Mouse (Mus musculus) urinary bladder, adult 18-20 months (tissue): ENCODE data around the gene Acox1.

Source experiments
- DNase-seq, 2 experiments: peaks; one replicate each; pipeline ENCODE4 v3.0.0; 2022; ENCODE audit warnings: low spot score in 2 of 2, mixed read lengths in 2 of 2

Acox1 gene

GRCm38 (mm10) chr11:116210696-116211095 lies 11.9 kb upstream of the Acox1 start:
- DNase-seq, result no peak

GRCm38 (mm10) chr11:116209257-116209656 lies 10.4 kb upstream of the Acox1 start:
- no peak for DNase-seq

DNA sequence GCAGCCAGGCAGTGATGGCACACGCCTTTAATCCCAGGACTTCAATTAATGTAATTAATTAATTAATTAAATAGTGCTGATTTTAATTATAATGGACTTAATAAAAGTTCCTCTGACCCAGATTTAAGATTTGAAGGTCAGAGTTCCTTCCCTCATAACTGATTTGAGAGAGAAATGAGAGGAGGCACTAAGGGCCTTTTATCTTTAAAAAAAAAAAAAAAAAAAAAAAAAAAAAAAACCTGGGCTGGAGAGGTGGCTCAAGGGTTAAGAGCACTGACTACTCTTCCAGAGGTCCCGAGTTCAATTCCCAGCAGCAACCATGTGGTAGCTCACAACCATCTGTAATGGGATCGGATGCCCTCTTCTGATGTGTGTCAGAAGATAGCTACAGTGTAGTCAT lies 9.8 kb upstream of the Acox1 start:
- DNase-seq, result no peak

DNA sequence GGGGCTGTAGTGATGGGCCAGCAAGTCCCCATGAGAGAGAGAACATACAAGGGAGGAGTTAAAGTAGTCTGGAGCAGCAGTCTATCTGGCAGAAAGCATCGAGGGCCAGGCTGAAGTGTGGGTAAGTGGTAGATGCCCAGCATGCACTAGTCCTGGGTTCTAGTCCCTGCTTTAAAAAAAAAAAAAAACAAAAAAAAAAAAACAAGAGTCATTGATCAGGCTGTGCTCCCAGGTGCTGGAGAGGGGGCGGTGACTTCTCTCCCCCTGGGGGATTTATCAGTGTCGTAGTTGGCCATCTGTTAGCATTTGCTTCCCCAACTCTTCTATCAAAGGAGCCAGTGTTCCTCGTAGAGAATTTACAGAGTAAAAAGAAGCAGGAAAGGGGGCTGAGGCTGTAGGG lies 7.8 kb upstream of the Acox1 start:
- DNase-seq, result no peak

DNA sequence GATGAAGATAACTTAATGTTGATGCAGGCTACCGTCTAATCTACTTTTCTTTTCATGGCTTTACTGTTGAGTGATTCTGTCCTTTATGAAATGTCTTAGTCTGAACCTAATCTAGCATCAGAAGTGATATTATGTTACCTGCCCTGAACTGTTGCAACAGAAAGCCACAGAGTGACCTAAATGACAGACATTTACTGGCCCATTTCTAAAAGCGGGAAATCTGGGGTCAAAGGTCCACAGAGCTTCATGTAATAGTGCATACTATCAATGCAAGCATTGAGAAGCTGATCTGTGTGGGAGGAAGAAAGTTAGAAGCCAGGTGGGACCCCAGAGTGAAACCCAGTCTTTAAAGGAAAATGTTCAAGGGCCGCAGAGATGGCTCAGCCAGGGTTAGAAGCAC lies 4.3 kb upstream of the Acox1 start:
- no peak for DNase-seq

DNA sequence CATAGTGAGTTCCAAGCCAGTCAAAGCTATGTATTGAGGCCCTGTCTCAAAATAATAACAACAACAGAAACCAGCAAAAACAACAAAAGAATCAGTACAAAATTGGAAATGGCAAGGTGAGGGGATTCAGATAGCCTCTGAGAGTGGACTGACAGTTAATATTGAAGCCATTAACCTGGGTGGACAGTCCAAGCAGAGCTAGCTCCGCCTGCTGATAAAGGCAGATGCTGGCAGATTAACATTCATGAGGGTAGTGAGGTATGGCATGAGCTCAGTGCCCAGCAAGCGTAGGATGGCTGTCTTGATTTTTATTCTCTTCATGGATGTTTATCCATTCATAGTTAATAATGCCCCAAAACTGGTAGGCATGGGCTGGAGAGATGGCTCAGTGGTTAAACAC lies 2.3 kb upstream of the Acox1 start:
- no peak for DNase-seq

- DNase-seq, result no peak
These were observed 713 bp downstream of the Acox1 start for GRCm38 (mm10) chr11:116198132-116198531.

- no peak for DNase-seq
These were observed 1.3 kb downstream of the Acox1 start for GRCm38 (mm10) chr11:116197584-116197906.

GRCm38 (mm10) chr11:116196866-116197583 lies 1.8 kb downstream of the Acox1 start:
- no peak for DNase-seq

- DNase-seq, result no peak
These were observed 2.5 kb downstream of the Acox1 start for GRCm38 (mm10) chr11:116196336-116196735.

- DNase-seq, result no peak
These were observed 3.6 kb downstream of the Acox1 start for GRCm38 (mm10) chr11:116195252-116195651.

- DNase-seq, result no peak
These were observed 4.2 kb downstream of the Acox1 start for GRCm38 (mm10) chr11:116194619-116195018.

DNA sequence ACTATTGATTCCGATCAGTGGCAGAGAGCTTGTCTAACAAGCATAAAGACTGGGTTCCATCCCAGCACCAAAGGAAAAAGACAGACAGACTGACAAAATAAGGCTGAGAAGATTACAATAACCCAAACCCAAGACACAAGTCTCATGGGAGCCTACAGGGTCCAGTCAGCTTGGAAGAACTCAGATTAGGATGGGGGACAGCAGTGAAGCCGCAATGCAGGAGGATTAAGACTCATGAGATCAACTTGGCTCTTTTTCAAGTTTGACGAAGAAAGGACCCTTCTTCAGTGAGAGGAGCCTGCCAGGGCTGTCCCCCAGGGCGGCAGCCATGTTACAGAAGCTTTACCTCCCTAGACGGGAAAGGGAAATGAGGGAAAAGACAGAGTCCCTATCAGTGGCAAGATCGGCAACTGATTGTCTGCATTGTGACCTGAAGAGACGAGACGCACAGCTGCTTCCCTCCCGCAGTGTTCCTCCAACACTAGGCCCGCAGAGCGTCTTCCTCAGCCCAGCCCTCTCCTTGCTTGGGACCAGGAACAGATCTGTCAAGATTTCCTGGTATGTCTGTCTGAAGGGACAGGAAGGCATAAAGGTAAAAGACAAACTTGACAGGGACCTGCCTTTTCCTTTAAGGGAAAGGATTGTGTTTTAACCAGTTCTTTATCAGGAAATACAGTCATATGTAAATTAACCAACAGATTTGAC lies 11.5 kb downstream of the Acox1 start:
- DNase-seq, result no peak

DNA sequence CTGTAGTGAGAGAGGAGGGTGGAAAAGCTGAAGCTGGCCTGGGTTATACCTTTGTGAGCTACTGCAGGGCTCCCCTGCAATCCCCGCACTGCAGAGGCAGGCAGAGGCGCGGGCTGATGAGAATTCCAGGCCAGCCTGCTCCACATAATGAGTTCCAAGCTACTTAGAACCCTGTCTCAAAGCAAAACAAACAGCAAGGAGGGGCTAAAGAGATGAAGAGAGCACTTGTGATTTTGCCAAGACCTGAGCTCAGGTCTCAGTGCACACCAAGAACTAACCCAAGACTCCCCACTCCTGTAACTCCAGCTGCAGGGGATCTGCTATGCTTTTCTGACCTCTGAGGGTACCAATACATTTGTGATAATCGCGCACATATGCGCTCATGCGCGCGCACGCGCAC lies 12.5 kb downstream of the Acox1 start:
- DNase-seq, result no peak

GRCm38 (mm10) chr11:116185836-116186235 lies 13.0 kb downstream of the Acox1 start:
- DNase-seq, result no peak

DNA sequence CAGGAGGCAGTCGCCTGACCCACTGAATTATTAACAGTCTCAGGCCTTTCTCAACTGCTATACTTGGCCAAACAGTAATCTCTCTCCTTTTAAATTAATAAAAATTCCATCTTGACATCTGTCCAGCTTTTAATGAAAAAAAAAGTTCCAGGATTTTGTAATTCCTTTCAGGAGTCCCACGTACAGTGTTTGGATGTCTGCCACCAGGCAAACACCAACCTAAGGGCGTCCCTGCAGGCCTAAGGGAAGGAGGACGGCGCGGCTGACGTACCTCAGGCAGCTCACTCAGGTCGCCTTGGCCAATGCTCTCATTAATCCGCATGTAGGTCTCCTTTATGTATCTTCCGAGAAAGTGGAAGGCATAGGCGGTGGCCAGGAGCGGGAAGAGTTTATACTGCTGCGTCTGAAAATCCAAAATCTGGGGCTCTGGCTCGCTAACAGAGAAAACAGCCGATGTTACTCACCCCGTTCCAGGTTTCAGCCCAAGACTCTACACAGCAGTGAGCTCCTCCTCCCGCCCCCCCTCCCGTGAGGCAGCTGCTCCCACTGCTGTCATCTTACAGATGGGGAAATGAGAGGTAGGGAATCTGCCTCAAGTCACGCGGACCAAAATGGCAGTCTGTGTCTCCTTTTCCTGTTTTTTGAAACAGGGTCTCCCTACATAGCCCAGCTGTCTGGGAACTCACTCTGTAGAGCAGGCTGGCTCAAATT lies 20.3 kb downstream of the Acox1 start:
- DNase-seq, result no peak

GRCm38 (mm10) chr11:116176010-116176409 lies 22.8 kb downstream of the Acox1 start:
- no peak for DNase-seq

- DNase-seq, result no peak
These were observed 23.9 kb downstream of the Acox1 start for GRCm38 (mm10) chr11:116174775-116175448.

DNA sequence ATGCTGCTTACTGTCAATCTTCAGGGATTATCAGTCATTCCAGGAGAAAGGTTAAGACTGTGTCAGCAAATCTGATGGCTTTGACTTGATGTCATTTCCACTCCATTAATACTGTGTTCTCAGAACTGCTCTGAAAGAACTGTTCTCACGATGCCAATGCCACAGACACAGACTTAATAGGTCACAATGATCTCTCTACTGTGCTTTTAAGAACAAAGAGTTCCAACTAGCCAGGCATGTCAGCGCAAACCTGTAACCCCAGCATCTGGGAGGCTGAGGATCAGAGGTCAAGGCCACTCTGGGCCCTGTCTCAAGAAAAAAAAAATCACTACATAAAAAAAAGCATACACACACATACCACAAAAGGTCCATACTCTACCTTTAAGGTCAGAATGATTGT lies 26.9 kb downstream of the Acox1 start:
- DNase-seq, result no peak

DNA sequence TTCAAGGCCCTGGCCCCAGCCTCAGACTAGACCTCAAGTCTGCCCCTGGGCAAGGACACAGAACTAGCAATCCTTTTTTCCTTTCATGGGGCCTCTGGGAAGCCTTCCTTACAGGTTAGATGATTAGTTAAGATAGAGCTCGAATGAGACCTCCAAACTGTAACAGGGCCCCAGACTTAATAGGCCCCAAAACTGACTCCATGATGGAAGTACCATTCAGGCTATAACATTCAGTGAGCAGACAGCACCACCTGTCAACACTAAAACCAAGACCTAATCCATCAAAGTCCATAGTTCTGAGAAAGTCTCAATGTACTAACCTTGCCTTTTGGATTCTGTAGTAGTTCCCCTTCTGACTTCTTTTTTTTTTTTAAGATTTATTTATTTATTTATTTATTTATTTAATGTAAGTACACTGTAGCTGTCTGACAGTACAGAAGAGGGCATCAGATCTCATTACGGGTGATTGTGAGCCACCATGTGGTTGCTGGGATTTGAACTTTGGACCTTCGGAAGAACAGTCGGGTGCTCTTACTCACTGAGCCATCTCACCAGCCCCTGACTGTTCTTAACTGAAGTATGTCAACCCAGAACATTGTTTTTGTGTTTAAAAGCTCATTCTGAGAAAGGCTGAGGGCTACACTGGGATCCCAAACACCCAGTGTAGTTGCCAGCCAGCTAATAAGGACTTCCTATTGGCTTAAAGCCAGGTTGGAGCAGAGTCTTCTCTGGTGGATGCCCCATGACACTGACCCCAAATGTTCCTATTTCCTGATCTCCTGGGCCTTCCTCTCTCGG lies 28.6 kb downstream of the Acox1 start:
- no peak for DNase-seq

GRCm38 (mm10) chr11:116169214-116169613 lies 29.6 kb downstream of the Acox1 start:
- DNase-seq, result no peak
